Mouse (Mus musculus): ENCODE measurements around the gene Zfp61. TPM values are rescaled to one million over a fixed set of nuclear protein-coding genes. Genes with fewer than 3 reads are reported as not detected.
"Not testable (repeated sequence)": the region's sequence is repeated elsewhere in the genome, so short reads cannot be mapped to it uniquely, and the experiment has no call there.

The Zfp61 gene
- polyA plus RNA-seq, 1 experiment from 2014 or later: 33.7 TPM

- Histone ChIP-seq H3K9me3 (replicated peaks; ENCODE audit: control insufficient read depth, low read length) (no peaks in the 10 kb centered on the region), H3K27me3 (replicated peaks; ENCODE audit: control insufficient read depth, insufficient read depth, low read length) (no peaks in the 10 kb centered on the region), H3K9ac (ENCODE audit: low read length) (no peak overlapping the region), H3K27ac (ENCODE audit: low read depth, low read length) (no peak overlapping the region), H3K4me3 (ENCODE audit: low read depth, low read length) (no peak overlapping the region), H3K4me2 (ENCODE audit: low read length) (no peak overlapping the region), H3K4me1 (ENCODE audit: control insufficient read depth, insufficient read depth, low read length) (no peaks in the 10 kb centered on the region), H3K36me3 (ENCODE audit: control insufficient read depth, insufficient read depth, low read length) (peaks cover 83% of the 10 kb centered on the region)
- DNase-seq (ENCODE audit: low spot score) (no peak), ATAC-seq (no peak)
- 94% methylated on average over 27 of the region's 27 CpGs for WGBS
These were observed 9.5 kb downstream of the Zfp61 start for GRCm38 (mm10) chr7:24291387-24292090.

- DNase-seq (ENCODE audit: low spot score) (no peak), ATAC-seq (no peak)
- 99% methylated on average over 4 of the region's 4 CpGs for WGBS
- H3K4me3 ChIP-seq (ENCODE audit: low read depth, low read length): no peak overlapping the region
- no peaks in the 10 kb centered on the region for H3K27me3 ChIP-seq (replicated peaks; ENCODE audit: control insufficient read depth, insufficient read depth, low read length)
- no peaks in the 10 kb centered on the region for H3K9me3 ChIP-seq (replicated peaks; ENCODE audit: control insufficient read depth, low read length)
- no peak overlapping the region for H3K4me2 ChIP-seq (ENCODE audit: low read length)
- H3K27ac ChIP-seq (ENCODE audit: low read depth, low read length): no peak overlapping the region
- peaks cover 70% of the 10 kb centered on the region for H3K36me3 ChIP-seq (ENCODE audit: control insufficient read depth, insufficient read depth, low read length)
- no peaks in the 10 kb centered on the region for H3K4me1 ChIP-seq (ENCODE audit: control insufficient read depth, insufficient read depth, low read length)
- no peak overlapping the region for H3K9ac ChIP-seq (ENCODE audit: low read length)
These were observed 10.8 kb downstream of the Zfp61 start for GRCm38 (mm10) chr7:24290106-24290693.

GRCm38 (mm10) chr7:24288512-24288911, 12.5 kb downstream of the Zfp61 start:
- Histone ChIP-seq H3K9ac (ENCODE audit: low read length) (no peak overlapping the region), H3K27me3 (replicated peaks; ENCODE audit: control insufficient read depth, insufficient read depth, low read length) (no peaks in the 10 kb centered on the region), H3K4me1 (ENCODE audit: control insufficient read depth, insufficient read depth, low read length) (no peaks in the 10 kb centered on the region), H3K9me3 (replicated peaks; ENCODE audit: control insufficient read depth, low read length) (no peaks in the 10 kb centered on the region), H3K27ac (ENCODE audit: low read depth, low read length) (no peak overlapping the region), H3K36me3 (ENCODE audit: control insufficient read depth, insufficient read depth, low read length) (peaks cover 53% of the 10 kb centered on the region), H3K4me3 (ENCODE audit: low read depth, low read length) (no peak overlapping the region), H3K4me2 (ENCODE audit: low read length) (no peak overlapping the region)
- DNase-seq (ENCODE audit: low spot score): no peak
- no peak for ATAC-seq
- WGBS: 84% methylated on average over 6 of the region's 6 CpGs

- no peaks in the 10 kb centered on the region for H3K9me3 ChIP-seq (replicated peaks; ENCODE audit: control insufficient read depth, low read length)
- H3K9ac ChIP-seq (ENCODE audit: low read length): no peak overlapping the region
- DNase-seq (ENCODE audit: low spot score) (no peak), ATAC-seq (no peak)
- H3K27ac ChIP-seq (ENCODE audit: low read depth, low read length): no peak overlapping the region
- no peak overlapping the region for H3K4me2 ChIP-seq (ENCODE audit: low read length)
- H3K4me3 ChIP-seq (ENCODE audit: low read depth, low read length): no peak overlapping the region
- 83% methylated on average over 5 of the region's 5 CpGs for WGBS
- no peaks in the 10 kb centered on the region for H3K4me1 ChIP-seq (ENCODE audit: control insufficient read depth, insufficient read depth, low read length)
- H3K36me3 ChIP-seq (ENCODE audit: control insufficient read depth, insufficient read depth, low read length): peaks cover 46% of the 10 kb centered on the region
- H3K27me3 ChIP-seq (replicated peaks; ENCODE audit: control insufficient read depth, insufficient read depth, low read length): no peaks in the 10 kb centered on the region
These were observed 13.4 kb downstream of the Zfp61 start for GRCm38 (mm10) chr7:24287670-24288069.

- 77% methylated on average over 4 of the region's 4 CpGs for WGBS
- Histone ChIP-seq H3K4me3 (ENCODE audit: low read depth, low read length) (no peak overlapping the region), H3K4me1 (ENCODE audit: control insufficient read depth, insufficient read depth, low read length) (no peaks in the 10 kb centered on the region), H3K27me3 (replicated peaks; ENCODE audit: control insufficient read depth, insufficient read depth, low read length) (no peaks in the 10 kb centered on the region), H3K9ac (ENCODE audit: low read length) (no peak overlapping the region), H3K9me3 (replicated peaks; ENCODE audit: control insufficient read depth, low read length) (no peaks in the 10 kb centered on the region), H3K4me2 (ENCODE audit: low read length) (no peak overlapping the region), H3K27ac (ENCODE audit: low read depth, low read length) (no peak overlapping the region), H3K36me3 (ENCODE audit: control insufficient read depth, insufficient read depth, low read length) (peaks cover 39% of the 10 kb centered on the region)
- no peak for DNase-seq (ENCODE audit: low spot score)
- ATAC-seq: no peak
These were observed 14.1 kb downstream of the Zfp61 start for GRCm38 (mm10) chr7:24286916-24287315.

GRCm38 (mm10) chr7:24286090-24286489, 14.9 kb downstream of the Zfp61 start:
- H3K36me3 ChIP-seq (ENCODE audit: control insufficient read depth, insufficient read depth, low read length): peaks cover 31% of the 10 kb centered on the region
- no peak overlapping the region for H3K4me3 ChIP-seq (ENCODE audit: low read depth, low read length)
- H3K4me2 ChIP-seq (ENCODE audit: low read length): no peak overlapping the region
- no peaks in the 10 kb centered on the region for H3K4me1 ChIP-seq (ENCODE audit: control insufficient read depth, insufficient read depth, low read length)
- DNase-seq (ENCODE audit: low spot score) (no peak), ATAC-seq (no peak)
- no peak overlapping the region for H3K9ac ChIP-seq (ENCODE audit: low read length)
- 49% methylated on average over 4 of the region's 4 CpGs for WGBS
- H3K27me3 ChIP-seq (replicated peaks; ENCODE audit: control insufficient read depth, insufficient read depth, low read length): no peaks in the 10 kb centered on the region
- H3K27ac ChIP-seq (ENCODE audit: low read depth, low read length): no peak overlapping the region
- no peaks in the 10 kb centered on the region for H3K9me3 ChIP-seq (replicated peaks; ENCODE audit: control insufficient read depth, low read length)

GRCm38 (mm10) chr7:24280858-24281145, 20.2 kb downstream of the Zfp61 start:
- no peak overlapping the region for H3K4me3 ChIP-seq (ENCODE audit: low read depth, low read length)
- 60% methylated on average over 4 of the region's 4 CpGs for WGBS
- H3K9ac ChIP-seq (ENCODE audit: low read length): no peak overlapping the region
- H3K36me3 ChIP-seq (ENCODE audit: control insufficient read depth, insufficient read depth, low read length): peaks cover 5% of the 10 kb centered on the region; the same call in 1 of the 2 replicates
- H3K9me3 ChIP-seq (replicated peaks; ENCODE audit: control insufficient read depth, low read length): no peaks in the 10 kb centered on the region
- DNase-seq (ENCODE audit: low spot score) (no peak), ATAC-seq (no peak)
- H3K27ac ChIP-seq (ENCODE audit: low read depth, low read length): no peak overlapping the region
- H3K4me2 ChIP-seq (ENCODE audit: low read length): no peak overlapping the region
- H3K4me1 ChIP-seq (ENCODE audit: control insufficient read depth, insufficient read depth, low read length): no peaks in the 10 kb centered on the region
- no peaks in the 10 kb centered on the region for H3K27me3 ChIP-seq (replicated peaks; ENCODE audit: control insufficient read depth, insufficient read depth, low read length)

GRCm38 (mm10) chr7:24280031-24280857, 20.8 kb downstream of the Zfp61 start:
- no peaks in the 10 kb centered on the region for H3K4me1 ChIP-seq (ENCODE audit: control insufficient read depth, insufficient read depth, low read length)
- H3K4me3 ChIP-seq (ENCODE audit: low read depth, low read length): no peak overlapping the region
- 63% methylated on average over 10 of the region's 10 CpGs for WGBS
- no peak overlapping the region for H3K27ac ChIP-seq (ENCODE audit: low read depth, low read length)
- ATAC-seq (no peak), DNase-seq (ENCODE audit: low spot score) (no peak)
- no peaks in the 10 kb centered on the region for H3K9me3 ChIP-seq (replicated peaks; ENCODE audit: control insufficient read depth, low read length)
- no peaks in the 10 kb centered on the region for H3K27me3 ChIP-seq (replicated peaks; ENCODE audit: control insufficient read depth, insufficient read depth, low read length)
- H3K4me2 ChIP-seq (ENCODE audit: low read length): no peak overlapping the region
- peaks cover 7% of the 10 kb centered on the region for H3K36me3 ChIP-seq (ENCODE audit: control insufficient read depth, insufficient read depth, low read length)
- H3K9ac ChIP-seq (ENCODE audit: low read length): no peak overlapping the region

- not testable (repeated sequence) for H3K4me3 ChIP-seq (ENCODE audit: low read depth, low read length); DNase-seq (ENCODE audit: low spot score); H3K9ac ChIP-seq (ENCODE audit: low read length); H3K4me1 ChIP-seq (ENCODE audit: control insufficient read depth, insufficient read depth, low read length); H3K27me3 ChIP-seq (replicated peaks; ENCODE audit: control insufficient read depth, insufficient read depth, low read length); H3K27ac ChIP-seq (ENCODE audit: low read depth, low read length); H3K4me2 ChIP-seq (ENCODE audit: low read length); ATAC-seq; H3K9me3 ChIP-seq (replicated peaks; ENCODE audit: control insufficient read depth, low read length)
- H3K36me3 ChIP-seq (ENCODE audit: control insufficient read depth, insufficient read depth, low read length): peaks cover 22% of the 10 kb centered on the region
- 84% methylated on average over 3 of the region's 3 CpGs for WGBS
These were observed 22.3 kb downstream of the Zfp61 start for GRCm38 (mm10) chr7:24278771-24279170.

All from forebrain, embryonic 14.5 days (tissue).